Mouse (Mus musculus) lung, adult 18-20 months (tissue): ENCODE measurements around the gene Gna15.

Source experiments
- DNase-seq, 2 experiments: peaks; one replicate each; pipeline ENCODE4 v3.0.0; 2022; ENCODE audit warnings: mixed read lengths in 2 of 2

Gna15 gene

DNA sequence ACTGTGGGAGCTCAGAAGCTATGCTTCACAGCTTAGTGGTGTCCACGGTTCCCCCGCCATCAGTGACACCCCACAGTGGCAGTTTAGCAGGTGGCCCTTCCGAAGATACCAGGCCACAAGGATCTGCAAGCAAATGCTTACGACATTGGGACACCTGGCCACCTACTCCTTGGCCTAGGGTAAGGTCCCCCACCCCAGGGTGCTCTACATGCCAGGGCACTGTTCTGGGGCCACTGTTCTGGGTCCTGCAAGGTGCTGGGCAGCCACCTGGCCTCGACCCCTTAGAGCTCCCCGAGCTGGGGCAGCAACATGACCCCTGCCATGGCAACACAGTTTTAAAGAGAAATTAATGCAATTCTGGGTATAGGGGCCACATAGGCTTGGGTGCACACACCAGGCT, 28.9 kb downstream of the Gna15 start:
- no peak for DNase-seq

DNA sequence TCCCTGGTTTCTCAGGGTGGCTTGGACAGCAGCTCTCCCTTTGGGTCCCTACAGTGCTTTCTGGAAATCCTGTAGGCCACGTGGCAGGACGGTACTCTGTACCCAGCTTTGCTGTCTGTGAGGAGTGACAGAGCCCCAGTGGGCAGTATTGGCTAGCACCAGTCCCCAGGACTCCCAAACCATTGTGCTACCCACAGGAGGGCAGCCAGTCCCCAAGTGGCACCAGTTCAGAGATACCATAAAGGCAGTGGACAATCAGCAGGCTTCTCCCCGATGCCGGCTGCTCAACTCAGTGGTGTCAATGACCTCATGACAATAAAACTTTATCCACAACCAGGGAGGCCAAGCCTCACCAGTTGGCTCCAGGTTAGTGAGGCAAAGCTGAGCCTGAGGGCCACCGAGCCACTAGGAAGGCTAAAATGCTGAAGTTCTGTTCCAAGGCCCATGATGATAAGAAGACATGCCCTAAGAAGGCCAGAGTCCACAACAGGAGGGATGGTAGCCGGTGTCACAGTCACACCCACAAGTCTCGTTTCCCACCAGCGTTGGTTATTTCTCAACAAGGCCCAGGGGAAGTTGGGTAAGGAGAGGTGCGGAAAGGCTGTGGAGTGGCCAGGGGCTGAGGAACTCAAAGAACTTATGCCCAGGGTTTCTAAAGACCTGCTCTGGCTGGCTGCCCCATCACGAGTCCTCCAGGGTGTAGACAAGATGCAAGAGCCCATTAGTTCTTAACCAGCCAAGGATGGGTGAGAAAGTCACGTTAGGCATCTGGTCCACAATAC, 29.6 kb downstream of the Gna15 start:
- DNase-seq = peak; percentile 49 to 53

DNA sequence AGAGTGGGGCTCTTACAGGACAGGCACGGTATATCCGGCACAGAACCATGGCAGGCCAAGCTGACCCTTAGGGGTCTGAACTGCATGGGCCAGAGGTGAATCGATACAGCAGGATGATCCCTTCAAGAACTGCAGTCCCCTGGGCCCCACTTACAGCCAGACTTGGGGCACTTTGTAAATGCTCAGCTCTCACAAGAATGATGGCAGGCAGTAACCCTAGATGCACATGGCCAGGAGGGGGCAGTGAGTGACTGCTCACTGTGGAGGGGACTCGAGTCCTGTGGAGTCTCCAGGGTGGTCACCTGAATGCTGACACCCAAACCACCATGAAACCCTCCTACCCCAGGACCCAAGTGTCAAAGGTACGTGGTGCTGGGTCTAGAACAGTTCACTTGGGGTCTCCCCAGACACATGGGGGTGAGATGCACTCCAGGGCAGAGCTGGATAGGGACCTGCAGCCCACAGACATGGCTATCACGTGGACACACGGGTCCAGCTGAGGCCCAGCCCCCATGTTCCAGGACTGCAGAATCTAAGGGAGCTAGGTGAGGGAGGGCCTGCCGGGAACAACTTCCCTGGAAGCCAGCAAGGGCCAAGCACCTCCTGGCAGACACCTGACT, 30.3 kb downstream of the Gna15 start:
- no peak for DNase-seq

DNA sequence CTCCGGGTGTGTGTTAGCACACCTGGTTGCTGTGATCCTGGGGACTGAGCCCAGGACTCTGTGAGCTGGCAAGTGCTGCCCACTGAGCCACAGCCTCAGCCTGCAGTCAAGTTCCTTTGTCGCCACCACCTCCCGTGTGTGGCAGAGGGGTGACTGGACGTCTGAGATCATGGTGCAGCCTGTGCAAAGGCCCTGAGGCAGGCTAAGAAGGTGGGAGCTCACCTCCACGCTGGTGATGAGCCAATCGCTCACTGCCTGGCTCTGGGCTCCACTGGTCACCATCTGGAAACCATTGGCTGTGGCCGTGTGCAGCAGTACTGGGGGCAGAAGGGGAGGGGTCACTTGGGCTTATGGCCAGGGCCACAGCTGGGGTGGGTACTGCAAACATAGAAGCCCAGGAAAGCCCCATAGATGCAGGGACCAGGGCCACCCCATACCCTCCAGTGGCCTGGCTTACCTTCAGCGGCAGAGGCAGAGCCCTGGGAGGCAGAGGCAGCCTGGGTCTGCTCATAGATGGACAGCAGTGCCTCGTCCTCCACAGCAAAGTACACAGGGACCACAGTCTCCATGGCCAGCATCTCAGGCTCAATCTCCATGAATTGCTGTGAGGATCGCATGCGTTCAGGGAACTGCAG, 31.3 kb downstream of the Gna15 start:
- DNase-seq = no peak

DNA sequence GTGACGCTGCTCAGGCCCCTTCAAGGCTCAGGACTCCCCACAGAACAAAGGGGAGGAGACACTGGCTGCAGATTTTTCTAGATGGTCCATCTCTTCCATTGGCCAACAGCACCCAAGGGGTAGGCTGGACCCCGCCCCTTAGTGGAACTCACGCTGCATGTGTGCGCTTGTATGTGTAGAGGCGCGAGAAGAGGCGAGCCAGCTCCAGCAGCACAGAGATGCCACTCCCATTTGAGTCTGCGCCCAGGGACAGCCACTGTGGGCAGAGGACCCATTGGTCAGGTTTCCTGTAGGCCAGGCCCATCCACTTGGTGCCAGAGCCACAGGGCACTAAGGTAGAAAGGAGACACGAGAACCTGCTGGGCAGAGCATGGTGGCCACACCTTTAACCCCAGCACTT, 33.0 kb downstream of the Gna15 start:
- no peak for DNase-seq

DNA sequence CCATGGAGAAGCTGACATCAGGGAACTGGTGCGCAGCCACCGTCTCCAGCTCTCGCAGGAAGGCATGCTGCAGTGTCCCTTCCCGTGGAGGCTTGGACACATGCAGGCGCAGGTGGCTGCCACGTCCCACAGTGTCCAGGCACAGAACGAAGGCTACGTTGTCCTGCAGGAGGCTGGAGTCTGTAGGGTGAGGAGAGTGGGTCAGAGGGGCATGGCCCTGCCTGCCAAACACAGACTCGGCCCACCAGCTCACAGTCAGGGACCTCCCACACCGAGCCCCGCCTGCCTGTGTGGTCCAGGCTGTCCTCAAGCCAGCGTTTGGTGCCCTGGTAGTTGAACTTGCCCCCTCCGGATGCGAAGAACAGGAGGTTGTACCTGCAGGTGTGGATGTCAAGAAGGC, 34.1 kb downstream of the Gna15 start:
- DNase-seq = no peak

DNA sequence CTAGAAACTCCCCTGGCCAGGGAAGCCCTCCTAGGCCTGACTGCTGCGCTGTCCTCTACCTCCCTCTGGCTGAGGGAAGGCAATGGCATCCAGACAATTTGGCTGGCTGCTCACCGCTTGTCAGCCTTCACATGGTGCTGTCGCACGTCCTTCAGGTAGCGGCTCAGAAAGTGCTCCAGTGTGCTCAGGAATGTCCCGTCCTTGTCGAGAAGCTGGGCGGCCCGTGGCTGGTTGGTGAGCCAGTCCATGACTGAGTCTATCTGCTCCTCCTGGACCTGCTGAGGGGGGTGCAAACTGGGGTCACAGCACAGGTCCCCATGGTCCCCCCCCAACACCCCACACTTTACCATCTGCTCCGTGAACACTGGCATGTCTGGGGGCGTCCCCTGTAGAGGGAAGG, 35.9 kb downstream of the Gna15 start:
- peak in 1 of 2 experiments; percentile 33 for DNase-seq

DNA sequence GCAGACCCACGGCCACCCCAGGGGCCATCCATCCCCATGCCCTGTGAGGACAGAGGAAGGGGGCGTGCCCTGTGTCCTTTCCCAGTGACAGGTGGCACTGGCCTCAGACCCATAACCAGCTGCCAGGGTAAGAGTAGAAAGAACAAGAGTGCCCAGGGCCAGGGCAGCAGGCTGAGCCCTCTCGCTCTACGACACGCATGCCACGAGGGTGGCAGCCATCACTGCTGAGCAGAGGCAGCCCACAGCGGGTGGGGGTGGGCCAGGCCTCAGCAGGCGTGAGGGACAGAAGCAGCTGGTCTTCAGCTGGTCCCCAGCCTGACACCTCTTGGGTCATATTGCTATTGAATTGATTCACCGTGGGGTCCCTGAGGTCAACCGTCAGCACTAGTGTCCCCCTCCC, 37.5 kb downstream of the Gna15 start:
- no peak for DNase-seq

DNA sequence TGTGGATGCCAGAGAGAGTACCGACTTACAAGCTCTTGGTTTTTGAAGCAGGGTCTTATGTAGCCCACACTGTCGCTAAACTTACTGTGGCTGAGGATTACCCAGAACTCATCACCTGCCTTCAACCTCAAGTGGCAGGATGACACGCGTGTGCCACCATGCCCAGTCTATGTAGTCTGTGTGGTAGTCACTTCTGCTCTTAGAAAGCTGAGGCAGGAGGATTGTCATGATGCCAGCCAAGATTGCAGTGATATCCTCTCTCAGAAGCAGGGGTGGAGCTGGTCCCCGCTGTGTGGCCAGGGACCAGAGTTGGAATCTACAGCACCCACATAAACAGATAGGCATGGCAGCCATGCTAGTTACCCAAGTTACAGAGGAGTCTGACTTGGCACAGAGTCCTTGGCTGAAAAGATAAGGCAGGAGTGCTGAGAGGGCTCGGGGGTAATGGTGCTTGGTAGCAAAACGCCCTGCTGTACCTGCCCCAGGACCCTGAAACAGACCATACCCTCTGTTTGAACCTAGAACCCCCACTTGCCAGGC, 38.5 kb downstream of the Gna15 start:
- no peak for DNase-seq

DNA sequence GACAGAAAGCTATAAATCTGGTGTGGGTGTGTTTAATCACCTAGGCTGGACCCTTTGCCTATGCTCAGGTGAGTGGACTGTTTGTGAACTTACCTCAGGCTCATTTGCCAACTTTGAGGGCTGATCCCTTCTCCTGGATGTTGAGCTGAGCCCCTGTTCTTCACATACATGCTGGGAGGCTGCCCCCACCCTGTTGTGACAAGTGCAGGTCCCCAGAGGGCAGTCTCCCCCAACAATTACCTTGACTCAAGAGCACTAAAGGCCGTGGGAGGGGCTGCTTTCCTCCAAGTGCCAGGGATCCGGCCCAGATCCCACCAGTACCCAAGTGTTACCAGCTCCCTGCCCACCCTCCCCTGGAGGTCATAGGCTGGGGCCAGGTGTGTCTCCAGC, 39.0 kb downstream of the Gna15 start:
- DNase-seq = no peak

DNA sequence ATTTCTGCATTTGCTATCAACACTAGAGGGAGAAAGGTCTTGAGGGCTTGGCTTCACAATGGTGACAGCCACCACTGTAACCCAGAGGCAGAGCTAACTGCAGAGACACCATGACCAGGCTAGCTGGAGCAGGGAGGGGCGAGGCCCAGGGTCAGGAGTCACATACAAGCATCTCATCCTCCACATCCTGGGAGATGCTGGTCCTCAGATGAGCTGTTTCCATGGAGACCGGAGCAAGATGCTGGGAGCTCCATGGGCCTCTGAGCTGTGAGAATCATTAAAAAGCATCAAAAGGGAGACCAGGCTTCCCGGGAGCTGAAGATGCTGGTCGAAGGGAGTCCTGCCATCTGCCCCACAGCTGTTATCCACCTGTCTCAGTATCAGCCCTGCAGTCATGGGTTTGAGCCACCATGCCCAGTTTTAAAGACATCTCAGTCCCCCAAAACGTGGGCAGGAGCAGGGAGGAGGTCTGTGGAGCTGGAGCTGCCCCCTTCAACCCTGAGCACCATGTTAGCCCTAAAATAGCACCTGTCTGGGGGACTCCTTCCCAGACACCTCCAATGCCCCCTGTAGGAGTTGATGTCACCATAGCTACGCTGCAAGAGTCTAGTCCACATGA, 39.5 kb downstream of the Gna15 start:
- DNase-seq = no peak

DNA sequence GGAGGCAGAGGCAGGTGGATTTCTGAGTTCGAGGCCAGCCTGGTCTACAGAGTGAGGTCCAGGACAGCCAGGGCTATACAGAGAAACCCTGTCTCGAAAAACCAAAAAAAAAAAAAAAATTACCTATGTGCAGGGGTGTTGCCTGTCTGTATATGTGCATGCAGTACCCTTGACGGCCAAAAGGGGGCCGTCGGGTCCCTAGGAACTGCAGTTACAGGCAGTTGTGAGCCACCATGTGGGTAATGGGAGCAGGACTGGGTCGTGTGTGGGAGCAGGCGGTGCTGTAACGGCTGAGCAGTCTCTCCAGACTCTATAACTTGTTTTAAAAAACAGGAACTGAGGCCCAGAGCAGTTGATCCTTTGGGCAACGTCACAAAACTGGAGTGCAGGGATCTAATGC, 40.0 kb downstream of the Gna15 start:
- DNase-seq = no peak

DNA sequence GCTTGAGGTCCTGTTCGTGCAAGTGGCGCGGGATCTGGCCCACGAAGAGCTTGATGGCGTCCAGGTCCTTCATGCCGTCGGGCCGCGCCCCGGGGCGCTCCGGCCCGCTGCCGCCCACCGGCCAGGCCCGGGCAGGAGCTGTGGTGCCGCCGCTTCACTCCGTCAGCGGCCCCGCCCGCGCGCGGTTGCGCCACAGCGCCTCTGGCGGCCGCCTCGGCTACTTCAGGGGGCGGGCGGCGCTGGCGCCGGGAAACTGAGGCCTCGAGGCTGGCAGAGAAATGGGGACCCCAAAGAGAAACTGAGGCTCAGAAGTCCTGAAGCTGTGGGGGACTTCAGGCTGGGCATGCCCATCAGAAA, 41.5 kb downstream of the Gna15 start, which contains the start of gene Celf5:
Gene Celf5 (minus strand): TSS at position 177 of the 357 bp plus-strand sequence.
- DNase-seq = peak; percentile 39 to 52

DNA sequence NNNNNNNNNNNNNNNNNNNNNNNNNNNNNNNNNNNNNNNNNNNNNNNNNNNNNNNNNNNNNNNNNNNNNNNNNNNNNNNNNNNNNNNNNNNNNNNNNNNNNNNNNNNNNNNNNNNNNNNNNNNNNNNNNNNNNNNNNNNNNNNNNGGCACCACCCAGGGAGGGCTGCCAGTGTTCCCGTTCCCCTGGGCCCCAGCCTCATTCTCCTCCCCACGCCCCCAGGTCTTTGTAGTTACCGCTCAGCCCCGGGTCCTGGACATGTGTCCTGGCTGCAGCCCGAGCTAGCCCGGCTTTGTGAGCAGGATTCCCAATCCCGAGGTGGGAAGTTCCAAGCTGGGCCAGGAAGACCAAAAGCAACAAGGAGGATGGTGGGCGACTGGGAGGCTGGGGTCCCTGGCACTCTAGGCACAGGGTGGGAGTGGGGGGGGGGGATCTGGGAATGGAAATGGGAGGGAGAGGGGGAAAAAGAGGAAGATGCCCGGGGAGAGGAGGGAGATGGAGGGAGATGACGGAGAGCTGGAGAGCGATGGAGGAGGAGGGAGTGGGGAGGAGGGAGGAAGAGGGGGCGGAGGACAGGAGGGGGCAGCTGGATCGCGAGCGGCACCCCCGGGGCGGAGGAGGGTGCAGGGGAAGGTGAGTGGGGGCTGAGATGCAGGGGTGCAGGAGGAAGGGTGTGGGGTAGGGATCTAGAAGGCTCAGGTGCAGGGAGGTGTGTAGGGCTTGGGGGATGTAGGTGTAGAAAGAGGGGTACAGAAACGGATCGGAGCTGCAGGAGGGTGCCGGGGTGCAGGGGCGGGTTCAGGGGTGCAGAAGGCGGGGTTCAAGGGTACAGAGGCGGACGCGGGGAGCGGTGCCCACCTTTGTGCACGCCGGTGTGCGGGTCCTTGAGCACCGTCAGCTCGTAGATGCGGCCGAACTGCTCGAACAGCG, 42.2 kb downstream of the Gna15 start:
- DNase-seq = no peak

DNA sequence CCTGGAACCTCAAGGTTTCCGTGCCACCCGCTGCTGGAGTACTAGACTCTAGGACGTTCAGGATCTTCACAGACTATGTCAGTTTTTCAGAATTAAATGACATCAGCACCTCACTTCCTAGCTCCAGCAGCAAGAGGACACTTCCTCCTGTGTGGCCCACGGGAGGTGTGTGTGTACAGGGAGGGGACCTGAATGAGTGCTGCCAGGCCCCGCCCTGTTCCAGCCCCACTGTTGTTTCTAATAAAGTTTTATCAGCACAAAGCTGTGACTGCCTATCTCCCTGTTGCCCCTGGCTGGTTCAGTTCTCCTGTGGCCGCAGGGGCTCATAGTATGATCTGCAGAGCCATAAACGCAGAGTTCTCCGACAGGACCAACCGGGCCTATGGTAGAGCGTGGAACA, 49.6 kb downstream of the Gna15 start:
- DNase-seq = no peak

DNA sequence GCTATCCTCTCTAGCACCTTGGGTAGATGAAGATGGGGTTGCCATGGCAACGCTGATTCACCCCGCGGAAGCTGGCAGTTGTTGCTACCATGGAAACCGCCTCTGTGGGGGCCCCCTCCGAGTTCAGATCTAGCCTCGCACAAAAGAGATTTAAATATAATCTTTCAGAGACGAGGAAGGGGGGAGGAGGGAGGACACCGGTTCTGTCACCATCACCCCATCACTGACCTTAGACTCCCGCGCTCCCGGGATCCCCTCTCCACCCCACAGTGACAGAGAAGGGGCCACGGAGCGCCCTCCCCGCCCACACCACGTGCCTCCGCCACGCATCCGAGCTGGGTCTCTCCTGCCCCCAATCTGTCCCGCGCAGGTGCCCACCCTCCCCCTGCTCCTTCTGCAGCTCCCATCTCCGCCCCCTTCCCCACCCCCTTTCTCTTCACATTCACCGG, 51.0 kb downstream of the Gna15 start:
- no peak for DNase-seq

DNA sequence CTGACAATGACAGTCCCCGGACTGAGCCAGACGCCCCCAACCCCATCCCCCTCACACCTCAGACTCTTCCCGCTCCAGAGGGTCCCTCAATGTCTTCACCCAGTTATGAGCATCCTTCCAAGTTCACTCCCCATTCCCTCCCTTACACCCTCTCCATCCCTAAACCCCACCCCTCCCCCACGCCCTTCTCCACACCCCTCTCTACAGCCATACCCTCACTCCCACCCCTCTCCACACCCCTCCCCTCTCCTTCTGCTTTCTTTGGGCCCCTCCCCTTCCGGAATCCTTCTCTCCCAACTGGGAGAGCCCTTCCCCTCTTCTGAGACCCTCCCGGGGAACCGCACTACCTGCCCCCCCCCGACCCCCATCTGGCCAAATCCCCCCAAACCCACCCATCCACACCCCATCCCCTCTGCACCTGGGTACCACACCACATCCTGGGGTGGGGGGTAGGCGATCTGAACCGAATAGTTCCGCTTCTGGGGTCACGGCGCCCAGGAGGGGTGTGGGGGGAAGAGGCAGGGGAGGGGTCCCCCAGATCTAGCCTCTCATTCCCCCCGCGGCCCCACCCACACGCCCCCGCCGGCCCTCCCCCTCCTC, 51.5 kb downstream of the Gna15 start:
- no peak for DNase-seq

DNA sequence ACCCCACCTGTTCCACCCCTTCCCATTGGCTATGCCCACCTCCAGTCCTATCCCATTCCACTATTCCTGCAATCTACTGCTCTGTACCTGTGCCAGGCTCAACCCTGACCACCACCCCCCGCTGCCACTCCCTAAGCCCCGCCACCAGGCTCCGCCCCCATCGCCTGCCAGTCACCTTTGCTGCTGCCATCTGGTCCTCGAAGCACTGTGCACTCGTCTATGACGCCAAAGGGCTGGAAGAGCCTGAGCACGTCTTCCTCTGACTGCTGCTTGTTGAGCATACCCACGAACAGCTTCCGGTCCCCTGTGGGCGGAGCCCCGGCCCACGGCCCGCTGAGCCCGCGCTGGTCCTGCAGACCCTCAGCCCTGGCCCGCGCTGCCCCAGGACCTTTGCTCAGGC, 53.6 kb downstream of the Gna15 start:
- DNase-seq = no peak

DNA sequence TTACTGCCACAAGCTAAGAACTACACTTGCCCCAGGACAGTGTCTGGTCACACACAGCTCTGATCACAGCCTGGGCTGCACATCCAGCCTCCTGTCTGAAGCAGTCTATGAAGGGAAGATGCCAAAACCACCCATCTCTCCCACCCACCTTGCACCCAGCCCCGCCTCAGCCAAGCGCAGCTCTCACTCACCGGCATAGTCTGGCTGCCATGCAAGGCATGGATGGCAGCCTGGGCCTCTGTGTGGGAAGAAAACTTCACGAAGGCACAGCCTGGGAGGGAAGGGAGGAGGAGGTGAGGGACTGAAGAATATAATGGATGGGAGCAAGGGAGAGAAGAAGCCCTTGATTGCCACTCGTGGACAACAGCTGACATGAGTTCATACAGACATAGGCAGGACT, 54.8 kb downstream of the Gna15 start:
- DNase-seq = no peak

DNA sequence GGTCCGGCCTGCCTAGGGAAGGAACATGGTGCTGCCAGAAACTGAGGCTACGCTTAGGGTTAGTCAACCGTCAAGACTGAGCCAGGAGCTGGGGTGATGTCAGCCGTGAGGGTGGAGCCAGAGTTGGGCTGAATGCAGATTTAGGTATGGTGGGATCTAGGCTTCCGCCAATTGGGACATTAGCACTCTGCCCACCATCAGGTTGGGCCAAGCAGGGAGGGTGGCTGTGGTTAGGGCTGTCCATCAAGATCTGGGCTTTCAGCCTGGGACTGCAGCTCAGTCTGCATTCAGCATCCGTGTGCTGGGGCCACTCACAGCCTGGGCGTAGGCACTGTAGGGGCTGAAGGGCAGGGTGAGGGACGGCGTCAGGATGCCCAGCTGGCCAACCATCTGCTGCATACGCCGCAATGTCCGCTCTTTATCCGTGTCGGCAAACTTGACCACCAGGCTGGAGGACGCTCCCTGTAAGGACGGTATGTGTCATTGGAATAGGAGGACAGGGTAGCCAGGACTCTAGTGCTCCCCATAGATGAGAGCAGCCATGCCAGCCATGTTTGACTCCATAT, 56.3 kb downstream of the Gna15 start:
- no peak for DNase-seq

DNA sequence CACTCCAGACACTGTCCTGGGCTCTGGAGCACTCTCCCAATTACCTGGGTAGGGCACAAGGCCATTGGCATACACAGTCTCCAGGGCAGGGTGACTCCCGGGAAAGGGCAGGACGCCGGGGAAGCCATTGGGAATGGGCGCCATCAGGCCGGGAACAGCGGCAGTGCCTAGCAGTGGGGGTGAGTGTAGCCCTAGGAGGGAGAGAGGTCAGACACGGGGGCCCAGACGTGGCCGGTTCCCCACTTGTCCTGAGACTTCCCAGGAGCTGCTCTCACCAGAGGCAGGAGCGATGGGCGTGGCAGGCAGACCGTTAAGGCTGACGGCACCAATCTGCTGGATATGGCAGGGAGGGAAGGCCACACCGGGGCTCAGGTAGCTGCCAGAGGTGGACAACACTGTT, 57.1 kb downstream of the Gna15 start:
- no peak for DNase-seq

DNA sequence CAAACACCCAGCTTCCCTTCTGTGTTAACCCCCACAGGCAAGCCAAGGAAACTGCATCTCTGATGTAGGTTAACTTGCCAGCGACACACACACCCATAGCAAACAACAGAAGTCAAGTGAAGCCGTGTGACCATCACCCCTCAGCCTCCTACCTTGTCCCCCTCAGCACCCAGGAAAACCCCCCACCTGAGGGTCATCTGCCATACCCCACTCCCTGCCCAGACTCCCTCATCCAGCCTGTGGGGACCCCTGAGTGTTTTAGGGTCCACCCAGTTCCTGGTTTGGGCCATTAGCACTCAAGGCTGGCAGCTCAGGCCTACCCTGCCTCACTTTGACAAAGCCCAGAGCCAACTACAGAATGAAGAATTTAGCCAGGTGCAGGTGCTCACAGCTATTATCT, 58.0 kb downstream of the Gna15 start:
- DNase-seq = no peak
